Mouse (Mus musculus) forebrain, embryonic 14.5 days (tissue): ENCODE results near the gene Ppm1m. TPM values are rescaled to one million over a fixed set of nuclear protein-coding genes. Genes with fewer than 3 reads are reported as not detected.
"Not testable (repeated sequence)": the region's sequence is repeated elsewhere in the genome, so short reads cannot be mapped to it uniquely, and the experiment has no call there.

ENCODE experiments used
- ATAC-seq: fragments of 200-750 bp; cut with Nextera tagmentation; 2 replicates; pipeline ENCODE4 v1.8.0; 2017; ENCODE audit warnings: mild to moderate bottlenecking, moderate library complexity
- DNase-seq: peaks from one replicate; pipeline ENCODE4 v3.0.0-alpha.2; 2015; ENCODE audit warnings: low spot score
- H3K27ac ChIP-seq: fragments of 300-500 bp; sonication (generic); 2 replicates; pipeline ENCODE4 v1.5.1; 2014; ENCODE audit warnings: low read depth, mild to moderate bottlenecking, control low read depth, low read length, moderate library complexity
- H3K27me3 ChIP-seq: fragments of 300-500 bp; sonication (generic); replicated peaks from 2 replicates; pipeline ENCODE4 v1.6.1; 2014; ENCODE audit warnings: low read length, control low read depth, mixed read lengths; ENCODE audit not compliant: control insufficient read depth, insufficient read depth
- H3K36me3 ChIP-seq: fragments of 300-500 bp; sonication (generic); 2 replicates; pipeline ENCODE4 v1.6.1; 2014; ENCODE audit warnings: low read length, control low read depth; ENCODE audit not compliant: control insufficient read depth, insufficient read depth
- H3K4me1 ChIP-seq: fragments of 300-500 bp; sonication (generic); 2 replicates; pipeline ENCODE4 v1.6.1; 2014; ENCODE audit warnings: antibody characterized with exemption, low read length, control low read depth; ENCODE audit not compliant: control insufficient read depth, insufficient read depth
- H3K4me2 ChIP-seq: fragments of 300-500 bp; sonication (generic); 2 replicates; pipeline ENCODE4 v1.6.1; 2014; ENCODE audit warnings: mild to moderate bottlenecking, control low read depth, low read length
- H3K4me3 ChIP-seq: fragments of 300-500 bp; sonication (generic); 2 replicates; pipeline ENCODE4 v1.5.1; 2014; ENCODE audit warnings: low read depth, low read length, control low read depth
- H3K9ac ChIP-seq: fragments of 300-500 bp; sonication (generic); 2 replicates; pipeline ENCODE4 v1.6.1; 2014; ENCODE audit warnings: mild to moderate bottlenecking, low read length, control low read depth, moderate library complexity
- H3K9me3 ChIP-seq: fragments of 300-500 bp; sonication (generic); replicated peaks from 2 replicates; pipeline ENCODE4 v1.6.1; 2016; ENCODE audit warnings: low read length, control low read depth, mixed read lengths; ENCODE audit not compliant: control insufficient read depth
- WGBS: fragments of 180-500 bp; shearing (Covaris S2); extraction: QIAGEN DNeasy Blood & Tissue Kit; methylation state at CpG from one replicate; pipeline ENCODE4 v1.1.7; 2014; 5-methylcytosine and 5-hydroxymethylcytosine counted together
- polyA plus RNA-seq: library from polyadenylated mRNA; unstranded; fragments of >200 nt; fragmentation: Nextera tagmentation; extraction: Ambion mirVana; gene quantifications from 2 replicates; pipeline ENCODE4 v1.2.1, GENCODE M21; 2014

Gene Ppm1m
- polyA plus RNA-seq, 1 experiment from 2014 or later, result 10.7 TPM

DNA sequence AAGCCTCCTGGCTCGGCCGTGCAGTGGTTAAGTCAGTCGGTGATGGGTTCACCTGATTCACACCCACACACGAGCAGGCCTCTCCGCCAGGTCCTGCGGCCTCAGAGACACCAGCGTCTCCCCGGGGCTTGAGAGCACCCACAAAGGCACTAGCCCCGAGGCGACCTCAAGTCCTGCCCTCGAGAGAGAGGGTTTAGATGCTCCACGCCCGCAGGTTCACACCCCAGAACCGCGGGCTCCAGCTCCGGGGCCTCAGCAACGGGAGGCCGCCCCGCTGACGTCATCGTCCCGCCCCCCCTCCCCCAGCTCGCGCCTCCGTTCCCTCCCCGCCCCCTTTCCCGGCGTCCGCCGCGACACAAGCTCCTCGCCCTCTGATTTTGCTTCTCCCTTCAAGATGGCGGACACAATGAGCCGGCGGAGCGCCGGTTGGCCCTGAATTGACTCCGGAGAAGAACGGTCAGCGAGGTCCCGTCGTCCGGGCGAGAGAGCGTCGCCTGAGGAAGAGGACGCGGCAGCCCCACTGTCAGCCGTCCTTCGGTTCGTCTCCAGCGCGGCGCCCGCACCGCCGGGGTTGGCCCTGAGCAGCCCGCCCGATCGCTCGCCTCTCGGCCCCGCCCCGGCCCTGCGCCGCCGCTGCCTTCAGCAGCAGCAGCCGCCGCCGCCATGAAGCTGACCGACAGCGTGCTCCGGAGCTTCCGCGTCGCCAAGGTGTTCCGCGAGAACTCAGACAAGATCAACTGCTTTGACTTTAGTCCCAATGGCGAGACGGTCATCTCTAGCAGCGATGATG, 28.8 kb downstream of the Ppm1m start, which contains the start of gene Wdr82:
Wdr82 (plus strand) TSS at position 373 of the 790 bp plus-strand sequence.
- under 1% methylated on average over 68 of the region's 81 CpGs for WGBS
- DNase-seq, result peak; percentile 95
- no peaks in the 10 kb centered on the region for H3K9me3 ChIP-seq
- H3K27ac ChIP-seq, result peak within 1 kb of the TSS; percentile 97
- peak; percentile 92 for ATAC-seq
- H3K4me2 ChIP-seq, result peak within 1 kb of the TSS; percentile 87
- H3K4me3 ChIP-seq, result peak within 1 kb of the TSS; percentile 94
- H3K36me3 ChIP-seq, result no peaks in the 10 kb centered on the region
- H3K27me3 ChIP-seq, result no peaks in the 10 kb centered on the region
- peak within 1 kb of the TSS; percentile 93 for H3K9ac ChIP-seq
- peaks cover 27% of the 10 kb centered on the region for H3K4me1 ChIP-seq

DNA sequence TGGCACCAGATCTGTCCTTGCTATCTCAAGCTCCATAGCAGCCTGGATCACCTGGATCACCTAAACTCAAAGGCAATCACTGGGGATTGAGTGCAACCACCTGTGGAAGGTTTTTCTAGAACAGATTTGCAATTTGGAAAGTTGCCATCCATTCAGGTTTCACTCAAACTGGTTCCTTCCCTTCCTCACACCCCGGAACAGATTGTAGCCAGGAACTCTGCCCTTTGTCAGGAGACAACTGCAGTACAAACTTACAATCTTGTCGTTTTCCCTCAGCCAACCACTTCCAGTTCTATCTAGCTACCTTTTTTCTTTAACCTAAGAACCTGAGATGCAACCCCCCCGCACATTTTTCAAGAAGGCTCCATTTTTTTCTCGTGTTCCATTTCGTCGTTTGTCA, 29.6 kb downstream of the Ppm1m start:
- 42% methylated on average over 6 of the region's 6 CpGs for WGBS
- H3K4me3 ChIP-seq, result 0 out of 2 replicates have a peak overlapping the region, but pooled peaks have one; percentile 94
- DNase-seq, result no peak
- no peak for ATAC-seq
- peak overlapping the region; percentile 87 for H3K4me2 ChIP-seq
- peaks cover 27% of the 10 kb centered on the region for H3K4me1 ChIP-seq
- no peaks in the 10 kb centered on the region for H3K27me3 ChIP-seq
- H3K9ac ChIP-seq, result peak overlapping the region; percentile 93
- no peaks in the 10 kb centered on the region for H3K36me3 ChIP-seq
- H3K9me3 ChIP-seq, result no peaks in the 10 kb centered on the region
- H3K27ac ChIP-seq, result no peak overlapping the region

GRCm38 (mm10) chr9:106169006-106169405, 30.5 kb downstream of the Ppm1m start:
- not testable (repeated sequence) for H3K9ac ChIP-seq, H3K4me2 ChIP-seq, H3K9me3 ChIP-seq, H3K4me3 ChIP-seq, H3K27ac ChIP-seq, ATAC-seq, H3K27me3 ChIP-seq, DNase-seq, H3K36me3 ChIP-seq
- H3K4me1 ChIP-seq, result peaks cover 20% of the 10 kb centered on the region
- WGBS, result 82% methylated on average over 1 of the region's 1 CpGs

DNA sequence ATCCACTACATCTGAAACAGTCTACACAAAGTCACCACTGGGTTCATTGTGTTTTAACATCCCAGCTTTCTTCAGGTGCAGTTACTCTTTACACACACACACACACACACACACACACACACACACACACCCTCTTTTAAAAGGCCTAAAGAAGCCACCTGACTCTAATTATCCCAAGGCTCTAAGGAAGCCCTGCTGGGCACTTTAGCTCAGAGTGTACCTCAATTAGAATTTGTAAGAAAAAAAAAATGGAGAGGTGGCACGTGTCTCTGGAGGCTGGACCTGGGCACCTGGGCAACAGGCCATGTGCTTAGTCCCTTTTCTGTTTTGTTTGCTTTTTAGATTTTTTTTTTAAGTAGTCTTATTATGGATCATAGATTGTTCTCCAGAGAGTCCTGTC, 31.8 kb downstream of the Ppm1m start:
- Histone ChIP-seq H3K27me3 (no peaks in the 10 kb centered on the region), H3K27ac (no peak overlapping the region), H3K4me3 (no peak overlapping the region), H3K36me3 (no peaks in the 10 kb centered on the region), H3K4me1 (peaks cover 8% of the 10 kb centered on the region), H3K9ac (no peak overlapping the region), H3K4me2 (no peak overlapping the region), H3K9me3 (no peaks in the 10 kb centered on the region)
- ATAC-seq (no peak), DNase-seq (no peak)
- 14% methylated on average over 1 of the region's 1 CpGs for WGBS

DNA sequence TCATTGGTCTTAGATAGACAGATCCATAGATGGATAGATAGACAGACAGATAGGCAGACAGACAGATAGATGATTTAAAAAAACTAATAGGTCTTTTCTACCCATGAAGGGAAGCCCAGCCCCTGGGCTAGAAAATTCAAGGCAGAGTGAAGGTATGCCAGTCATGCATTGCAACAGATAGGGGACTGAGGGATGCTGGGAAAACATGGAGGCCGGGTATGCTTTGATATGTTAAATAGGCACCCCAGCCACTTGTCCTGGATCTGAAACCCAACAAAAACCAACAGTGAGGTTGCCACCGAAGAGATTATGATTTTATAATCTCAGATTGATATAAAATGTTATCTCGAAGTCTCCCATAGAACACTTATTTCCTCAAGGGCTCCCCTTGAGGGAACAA, 32.3 kb downstream of the Ppm1m start:
- DNase-seq (no peak), ATAC-seq (no peak)
- 75% methylated on average over 3 of the region's 3 CpGs for WGBS
- Histone ChIP-seq H3K9ac (no peak overlapping the region), H3K36me3 (no peaks in the 10 kb centered on the region), H3K27me3 (no peaks in the 10 kb centered on the region), H3K9me3 (no peaks in the 10 kb centered on the region), H3K4me2 (no peak overlapping the region), H3K4me3 (no peak overlapping the region), H3K27ac (no peak overlapping the region), H3K4me1 (peaks cover 6% of the 10 kb centered on the region)

GRCm38 (mm10) chr9:106166709-106167108, 32.8 kb downstream of the Ppm1m start:
- Histone ChIP-seq H3K36me3 (no peaks in the 10 kb centered on the region), H3K27ac (no peak overlapping the region), H3K9ac (no peak overlapping the region), H3K4me3 (no peak overlapping the region), H3K9me3 (no peaks in the 10 kb centered on the region), H3K27me3 (no peaks in the 10 kb centered on the region), H3K4me1 (peaks cover 6% of the 10 kb centered on the region; the same call in 1 of the 2 replicates), H3K4me2 (no peak overlapping the region)
- ATAC-seq (no peak), DNase-seq (no peak)
- whole genome bisulfite sequencing, result 82% methylated on average over 2 of the region's 2 CpGs

DNA sequence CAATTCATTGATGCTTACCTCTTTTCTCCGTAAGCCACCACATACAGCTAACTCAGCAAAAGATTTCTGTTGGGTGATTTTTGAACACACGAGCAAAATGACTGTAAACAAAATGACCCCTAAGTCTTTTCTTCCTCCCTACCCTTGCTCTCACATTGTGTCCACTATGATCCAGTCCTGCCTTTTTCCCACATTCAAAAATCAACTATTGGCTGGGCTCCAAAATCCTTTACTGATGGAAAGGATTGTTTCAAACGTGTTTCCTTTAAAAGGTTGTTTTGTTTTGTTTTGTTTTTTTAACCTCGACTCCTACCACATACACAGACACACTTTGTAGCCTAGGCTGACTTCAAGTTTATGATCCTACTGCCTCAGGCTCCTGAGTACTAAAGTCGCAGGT, 39.1 kb downstream of the Ppm1m start:
- H3K4me2 ChIP-seq, result peak overlapping the region; percentile 66
- no peaks in the 10 kb centered on the region for H3K9me3 ChIP-seq
- WGBS, result 45% methylated on average over 5 of the region's 5 CpGs
- peak overlapping the region; percentile 45 for H3K4me3 ChIP-seq
- H3K27me3 ChIP-seq, result no peaks in the 10 kb centered on the region
- H3K36me3 ChIP-seq, result no peaks in the 10 kb centered on the region
- peak overlapping the region; percentile 95; the same call in 1 of the 2 replicates for H3K27ac ChIP-seq
- peaks cover 4% of the 10 kb centered on the region; the same call in 1 of the 2 replicates for H3K4me1 ChIP-seq
- DNase-seq (no peak), ATAC-seq (no peak)
- H3K9ac ChIP-seq, result peak overlapping the region; percentile 71

- H3K27ac ChIP-seq, result peak overlapping the region; percentile 95
- 3% methylated on average over 24 of the region's 24 CpGs for WGBS
- H3K27me3 ChIP-seq, result no peaks in the 10 kb centered on the region
- H3K36me3 ChIP-seq, result no peaks in the 10 kb centered on the region
- ATAC-seq (peak; percentile 62), DNase-seq (peak; percentile 93)
- peaks cover 4% of the 10 kb centered on the region; the same call in 1 of the 2 replicates for H3K4me1 ChIP-seq
- H3K4me3 ChIP-seq, result peak overlapping the region; percentile 45
- no peaks in the 10 kb centered on the region for H3K9me3 ChIP-seq
- peak overlapping the region; percentile 71 for H3K9ac ChIP-seq
- peak overlapping the region; percentile 66 for H3K4me2 ChIP-seq
Observed at GRCm38 (mm10) chr9:106159784-106160301, 39.7 kb downstream of the Ppm1m start.

DNA sequence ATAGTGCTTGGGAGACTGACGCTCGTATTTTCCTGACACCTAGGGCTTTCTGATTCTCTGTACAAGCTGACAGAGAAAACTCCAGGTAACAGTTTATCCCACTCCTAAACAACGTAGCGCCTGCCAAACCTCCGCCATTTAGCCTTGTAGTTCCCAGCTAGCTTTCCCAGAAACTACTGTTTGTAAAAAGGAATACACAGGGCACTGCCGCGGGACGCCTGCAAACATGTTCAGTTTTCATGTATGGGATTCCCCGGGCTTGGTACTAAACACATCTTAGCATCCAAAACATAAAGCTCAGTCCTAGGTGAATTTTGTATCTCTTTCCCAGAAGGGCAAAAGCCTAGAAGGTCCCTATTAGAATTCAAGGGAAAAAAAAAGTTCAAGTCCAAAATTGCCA, 40.3 kb downstream of the Ppm1m start:
- peak overlapping the region; percentile 45; the same call in 1 of the 2 replicates for H3K4me3 ChIP-seq
- H3K9ac ChIP-seq, result no peak overlapping the region
- no peaks in the 10 kb centered on the region for H3K9me3 ChIP-seq
- peaks cover 4% of the 10 kb centered on the region; the same call in 1 of the 2 replicates for H3K4me1 ChIP-seq
- H3K27ac ChIP-seq, result no peak overlapping the region
- 0 out of 2 replicates have a peak, but pooled peaks cover under 1% of the 10 kb centered on the region for H3K36me3 ChIP-seq
- WGBS, result 76% methylated on average over 9 of the region's 9 CpGs
- H3K4me2 ChIP-seq, result peak overlapping the region; percentile 66
- ATAC-seq (no peak), DNase-seq (no peak)
- H3K27me3 ChIP-seq, result no peaks in the 10 kb centered on the region
